Mouse (Mus musculus) c-Kit-positive CD71-negative TER-119-negative erythroid progenitor cells, embryonic 14.5 days (primary cell): ENCODE measurements around the gene Ankrd53.
A peak's percentile ranks its signal among the peaks of the same experiment; 100 is the strongest.

Experiments
- DNase-seq: peaks from one replicate; pipeline ENCODE4 v3.0.0-alpha.2; 2013; ENCODE audit warnings: low read depth

The Ankrd53 gene

GRCm38 (mm10) chr6:83762344-83762743, at the start of gene Ankrd53:
Gene Ankrd53 (plus strand): TSS chr6:83762644.
- DNase-seq = no peak

GRCm38 (mm10) chr6:83713271-83714136, 48.9 kb upstream of the Ankrd53 start:
- DNase-seq = no peak

- no peak for DNase-seq
Observed at GRCm38 (mm10) chr6:83714221-83715123, 48.0 kb upstream of the Ankrd53 start.

- DNase-seq = no peak
Observed at GRCm38 (mm10) chr6:83715461-83716196, 46.8 kb upstream of the Ankrd53 start.

GRCm38 (mm10) chr6:83717026-83717425, 45.4 kb upstream of the Ankrd53 start:
- no peak for DNase-seq

GRCm38 (mm10) chr6:83722526-83722925, 39.9 kb upstream of the Ankrd53 start:
- DNase-seq = no peak

GRCm38 (mm10) chr6:83727178-83727577, 35.3 kb upstream of the Ankrd53 start:
- DNase-seq = no peak

GRCm38 (mm10) chr6:83728488-83728887, 34.0 kb upstream of the Ankrd53 start:
- DNase-seq = no peak

- no peak for DNase-seq
Observed at GRCm38 (mm10) chr6:83729350-83729970, 33.0 kb upstream of the Ankrd53 start.

- DNase-seq = peak; percentile 58
Observed at GRCm38 (mm10) chr6:83731128-83731527, 31.3 kb upstream of the Ankrd53 start.

GRCm38 (mm10) chr6:83737311-83737710, 25.1 kb upstream of the Ankrd53 start:
- no peak for DNase-seq

- DNase-seq = no peak
Observed at GRCm38 (mm10) chr6:83738596-83738995, 23.8 kb upstream of the Ankrd53 start.

GRCm38 (mm10) chr6:83742761-83743160, 19.7 kb upstream of the Ankrd53 start, which contains the start of gene Atp6v1b1:
Gene Atp6v1b1 (plus strand): TSS chr6:83742990.
- DNase-seq = no peak

GRCm38 (mm10) chr6:83743212-83743611, 19.2 kb upstream of the Ankrd53 start:
- DNase-seq = no peak

- no peak for DNase-seq
Observed at GRCm38 (mm10) chr6:83744126-83744525, 18.3 kb upstream of the Ankrd53 start.

GRCm38 (mm10) chr6:83744557-83744956, 17.9 kb upstream of the Ankrd53 start:
- DNase-seq = no peak

GRCm38 (mm10) chr6:83745466-83745865, 17.0 kb upstream of the Ankrd53 start:
- DNase-seq = no peak

- no peak for DNase-seq
Observed at GRCm38 (mm10) chr6:83749286-83749685, 13.2 kb upstream of the Ankrd53 start.

- DNase-seq = peak; percentile 44
Observed at GRCm38 (mm10) chr6:83750171-83750684, 12.2 kb upstream of the Ankrd53 start.

GRCm38 (mm10) chr6:83756051-83756450, 6.4 kb upstream of the Ankrd53 start:
- no peak for DNase-seq

- peak; percentile 12 for DNase-seq
Observed at GRCm38 (mm10) chr6:83762880-83763431, 512 bp downstream of the Ankrd53 start.
